Mouse (Mus musculus): ENCODE measurements around the gene Ttc27. TPM values are rescaled to one million over a fixed set of nuclear protein-coding genes. Genes with fewer than 3 reads are reported as not detected.

Gene Ttc27
- polyA plus RNA-seq, 1 experiment: 12.9 TPM

- H3K36me3 ChIP-seq (ENCODE audit: control insufficient read depth, insufficient read depth): no peaks in the 10 kb centered on the region
- TF ChIP-seq CEBPB (IDR thresholded peaks at IDR 0.05; ENCODE audit: insufficient read depth, poor library complexity, severe bottlenecking) (no peak), POLR2AphosphoS2 (IDR thresholded peaks at IDR 0.05; ENCODE audit: insufficient read length, low read depth) (no peak), TCF3 (IDR thresholded peaks at IDR 0.05; ENCODE audit: insufficient read length, low read depth) (no peak), SRF (IDR thresholded peaks at IDR 0.05; ENCODE audit: control insufficient read depth, insufficient read length, low read depth) (no peak), MYOG (IDR thresholded peaks at IDR 0.05; ENCODE audit: control insufficient read depth in 1 of 3, insufficient read depth in 1 of 3, insufficient read length in 2 of 3, low read depth in 2 of 3) (no peak), E2F4 (IDR thresholded peaks at IDR 0.05; ENCODE audit: insufficient read depth) (no peak), USF1 (IDR thresholded peaks at IDR 0.05; ENCODE audit: low read depth) (no peak), POLR2A (IDR thresholded peaks at IDR 0.05; ENCODE audit: insufficient read length, low read depth) (no peak), MAX (IDR thresholded peaks at IDR 0.05; ENCODE audit: low read depth) (no peak), TCF12 (IDR thresholded peaks at IDR 0.05; ENCODE audit: insufficient read depth, poor library complexity, severe bottlenecking) (no peak), MYOD1 (IDR thresholded peaks at IDR 0.05; ENCODE audit: control insufficient read depth in 1 of 3, insufficient read length in 2 of 3, low read depth in 2 of 3) (no peak), REST (IDR thresholded peaks at IDR 0.05; ENCODE audit: insufficient read depth, insufficient read length) (no peak)
Measured at GRCm38 (mm10) chr17:74843486-74843885, 126.0 kb downstream of the Ttc27 start.

GRCm38 (mm10) chr17:74846031-74846891 lies 128.7 kb downstream of the Ttc27 start:
- H3K4me3 ChIP-seq: no peak overlapping the region
- no peaks in the 10 kb centered on the region for H3K27me3 ChIP-seq (ENCODE audit: control insufficient read depth, insufficient read depth, insufficient read length)
- no peaks in the 10 kb centered on the region for H3K79me2 ChIP-seq (ENCODE audit: control insufficient read depth, insufficient read depth)
- peak overlapping the region; percentile 51 for H3K4me2 ChIP-seq (ENCODE audit: low read depth)
- TF ChIP-seq E2F4 (IDR thresholded peaks at IDR 0.05; ENCODE audit: insufficient read depth): no peak
- TF ChIP-seq POLR2A (IDR thresholded peaks at IDR 0.05; ENCODE audit: insufficient read length, low read depth): no peak
- TF ChIP-seq MYOG (IDR thresholded peaks at IDR 0.05; ENCODE audit: control insufficient read depth in 1 of 3, insufficient read depth in 1 of 3, insufficient read length in 2 of 3, low read depth in 2 of 3): peak in 2 of 3 experiments; percentile 31 to 50
- peak in 1 of 3 experiments; percentile 46 for TF ChIP-seq MYOD1 (IDR thresholded peaks at IDR 0.05; ENCODE audit: control insufficient read depth in 1 of 3, insufficient read length in 2 of 3, low read depth in 2 of 3)
- TF ChIP-seq MAX (IDR thresholded peaks at IDR 0.05; ENCODE audit: low read depth): no peak
- no peak for TF ChIP-seq CEBPB (IDR thresholded peaks at IDR 0.05; ENCODE audit: insufficient read depth, poor library complexity, severe bottlenecking)
- TF ChIP-seq POLR2AphosphoS2 (IDR thresholded peaks at IDR 0.05; ENCODE audit: insufficient read length, low read depth): no peak
- TF ChIP-seq SRF (IDR thresholded peaks at IDR 0.05; ENCODE audit: control insufficient read depth, insufficient read length, low read depth): no peak
- H3ac ChIP-seq (ENCODE audit: control insufficient read depth, insufficient read length): no peak overlapping the region
- no peaks in the 10 kb centered on the region for H3K36me3 ChIP-seq (ENCODE audit: control insufficient read depth, insufficient read depth)

More at GRCm38 (mm10) chr17:74843486-74843885, 126.0 kb downstream of the Ttc27 start:
- no peak overlapping the region for H3K4me3 ChIP-seq
- no peak overlapping the region for H3K4me2 ChIP-seq (ENCODE audit: low read depth)
- H3ac ChIP-seq (ENCODE audit: control insufficient read depth, insufficient read length): no peak overlapping the region
- no peaks in the 10 kb centered on the region for H3K79me2 ChIP-seq (ENCODE audit: control insufficient read depth, insufficient read depth)
- no peaks in the 10 kb centered on the region for H3K27me3 ChIP-seq (ENCODE audit: control insufficient read depth, insufficient read depth, insufficient read length)

- Histone ChIP-seq H3K4me3 (no peak overlapping the region), H3ac (ENCODE audit: control insufficient read depth, insufficient read length) (no peak overlapping the region), H3K79me2 (ENCODE audit: control insufficient read depth, insufficient read depth) (no peaks in the 10 kb centered on the region), H3K36me3 (ENCODE audit: control insufficient read depth, insufficient read depth) (no peaks in the 10 kb centered on the region), H3K4me2 (ENCODE audit: low read depth) (no peak overlapping the region), H3K27me3 (ENCODE audit: control insufficient read depth, insufficient read depth, insufficient read length) (no peaks in the 10 kb centered on the region)
- TF ChIP-seq USF1 (IDR thresholded peaks at IDR 0.05; ENCODE audit: low read depth): no peak
- no peak for TF ChIP-seq MYOD1 (IDR thresholded peaks at IDR 0.05; ENCODE audit: control insufficient read depth in 1 of 3, insufficient read length in 2 of 3, low read depth in 2 of 3)
- TF ChIP-seq REST (IDR thresholded peaks at IDR 0.05; ENCODE audit: insufficient read depth, insufficient read length): no peak
- no peak for TF ChIP-seq E2F4 (IDR thresholded peaks at IDR 0.05; ENCODE audit: insufficient read depth)
- TF ChIP-seq POLR2A (IDR thresholded peaks at IDR 0.05; ENCODE audit: insufficient read length, low read depth): no peak
- no peak for TF ChIP-seq POLR2AphosphoS2 (IDR thresholded peaks at IDR 0.05; ENCODE audit: insufficient read length, low read depth)
- no peak for TF ChIP-seq TCF3 (IDR thresholded peaks at IDR 0.05; ENCODE audit: insufficient read length, low read depth)
Measured at GRCm38 (mm10) chr17:74850216-74850615, 132.7 kb downstream of the Ttc27 start.

DNA sequence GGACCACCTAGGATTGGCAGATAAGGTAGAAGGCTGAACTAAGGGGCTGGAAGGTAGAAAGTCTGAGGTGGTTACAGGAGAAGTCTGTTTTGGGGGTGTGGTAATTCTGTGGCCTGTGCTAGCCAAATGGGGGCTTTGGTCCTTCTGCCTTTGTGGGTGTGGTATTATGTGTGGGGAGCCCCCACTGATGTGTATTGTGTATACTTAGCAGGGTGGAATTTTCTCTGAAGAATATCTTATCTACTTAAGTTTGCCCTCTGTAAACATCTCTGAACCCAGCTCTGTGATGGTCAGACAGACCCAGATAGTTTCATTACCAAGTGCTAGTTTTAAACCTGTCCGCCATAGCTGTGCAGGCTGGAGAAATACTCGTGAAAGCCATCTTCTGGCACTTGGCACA lies 141.8 kb downstream of the Ttc27 start:
- Histone ChIP-seq H3ac (ENCODE audit: control insufficient read depth, insufficient read length) (no peak overlapping the region), H3K36me3 (ENCODE audit: control insufficient read depth, insufficient read depth) (peaks cover 4% of the 10 kb centered on the region), H3K79me2 (ENCODE audit: control insufficient read depth, insufficient read depth) (no peaks in the 10 kb centered on the region), H3K4me3 (no peak overlapping the region), H3K4me2 (ENCODE audit: low read depth) (no peak overlapping the region), H3K27me3 (ENCODE audit: control insufficient read depth, insufficient read depth, insufficient read length) (no peaks in the 10 kb centered on the region)
- no peak for TF ChIP-seq USF1 (IDR thresholded peaks at IDR 0.05; ENCODE audit: low read depth)
- TF ChIP-seq MYOG (IDR thresholded peaks at IDR 0.05; ENCODE audit: control insufficient read depth in 1 of 3, insufficient read depth in 1 of 3, insufficient read length in 2 of 3, low read depth in 2 of 3): no peak
- TF ChIP-seq MAX (IDR thresholded peaks at IDR 0.05; ENCODE audit: low read depth): no peak
- no peak for TF ChIP-seq TCF12 (IDR thresholded peaks at IDR 0.05; ENCODE audit: insufficient read depth, poor library complexity, severe bottlenecking)
- no peak for TF ChIP-seq POLR2AphosphoS2 (IDR thresholded peaks at IDR 0.05; ENCODE audit: insufficient read length, low read depth)
- TF ChIP-seq POLR2A (IDR thresholded peaks at IDR 0.05; ENCODE audit: insufficient read length, low read depth): no peak
- no peak for TF ChIP-seq MYOD1 (IDR thresholded peaks at IDR 0.05; ENCODE audit: control insufficient read depth in 1 of 3, insufficient read length in 2 of 3, low read depth in 2 of 3)
- no peak for TF ChIP-seq TCF3 (IDR thresholded peaks at IDR 0.05; ENCODE audit: insufficient read length, low read depth)
- TF ChIP-seq CEBPB (IDR thresholded peaks at IDR 0.05; ENCODE audit: insufficient read depth, poor library complexity, severe bottlenecking): no peak
- no peak for TF ChIP-seq SRF (IDR thresholded peaks at IDR 0.05; ENCODE audit: control insufficient read depth, insufficient read length, low read depth)
- no peak for TF ChIP-seq REST (IDR thresholded peaks at IDR 0.05; ENCODE audit: insufficient read depth, insufficient read length)
- no peak for TF ChIP-seq E2F4 (IDR thresholded peaks at IDR 0.05; ENCODE audit: insufficient read depth)
